27 mouse cellular contexts compared by ENCODE assay signal in the genomic region with DNA sequence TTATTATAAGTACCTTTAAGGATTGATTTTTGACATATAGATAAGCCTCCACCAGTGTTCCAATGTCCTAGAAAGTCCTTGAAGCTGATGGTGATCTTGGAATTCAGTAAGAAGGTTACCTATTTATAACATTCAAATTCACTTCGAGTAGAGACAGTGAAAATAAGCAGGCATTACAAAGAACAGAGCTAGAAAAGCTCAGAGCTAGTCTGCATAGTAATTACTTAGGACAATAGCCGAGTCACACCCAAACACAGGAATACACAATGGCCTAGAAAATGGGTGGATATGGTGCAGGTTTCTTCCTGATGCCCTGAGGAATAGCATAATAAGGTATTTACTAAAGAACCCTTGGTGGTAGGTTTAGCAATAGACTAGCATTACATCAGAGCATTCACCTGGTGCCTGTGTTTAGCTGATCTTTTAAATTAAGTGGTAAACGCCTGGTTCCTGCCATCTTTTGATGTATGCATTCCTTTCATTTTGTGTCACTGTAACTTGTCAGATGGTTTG.
"Had no signal": no experiment of that assay in that cellular context is flagged by ENCODE, and none has a peak within 500 bp of the region (broad histone marks: within the 10 kb centered on the region; RNA-seq: fewer than 3 reads in every experiment).

No protein-coding gene starts in this region.

- DNase-seq: gastrocnemius, postnatal 14 days; gastrocnemius, postnatal 36 days; heart, adult 11 months; heart, adult 2 months; heart, postnatal 14 days; heart, postnatal 36 days; kidney, adult 11 months; kidney, adult 2 months; kidney, adult 9 months; kidney, postnatal 14 days; kidney, postnatal 36 days; layer of hippocampus, adult 9-11 months; layer of hippocampus, postnatal 36 days; liver; liver, embryonic 13.5 days had no signal

- H3K9ac ChIP-seq: heart, embryonic 13.5 days; heart, embryonic 15.5 days; hindbrain, embryonic 13.5 days; hindbrain, embryonic 15.5 days; kidney, embryonic 15.5 days; limb, embryonic 12.5 days; liver, embryonic 13.5 days had no signal

- H3K4me3 ChIP-seq: heart, adult 2 months; heart, embryonic 13.5 days; heart, embryonic 15.5 days; hindbrain, embryonic 13.5 days; hindbrain, embryonic 15.5 days; kidney, embryonic 15.5 days; limb, embryonic 10.5 days; limb, embryonic 12.5 days; liver, embryonic 13.5 days had no signal

- H3K27me3 ChIP-seq: heart, embryonic 13.5 days; heart, embryonic 15.5 days; hindbrain, embryonic 13.5 days; hindbrain, embryonic 15.5 days; kidney, embryonic 15.5 days; limb, embryonic 12.5 days; liver, embryonic 13.5 days had no signal

- H3K4me2 ChIP-seq: heart, embryonic 11.5 days; heart, embryonic 13.5 days; heart, embryonic 15.5 days; hindbrain, embryonic 13.5 days; hindbrain, embryonic 15.5 days; kidney, embryonic 15.5 days; limb, embryonic 12.5 days; liver, embryonic 11.5 days; liver, embryonic 13.5 days had no signal

- ATAC-seq: hindbrain, postnatal 0 days; intestine, embryonic 16.5 days had no signal

- H3K4me1 ChIP-seq: heart, embryonic 13.5 days; heart, embryonic 15.5 days; hindbrain, embryonic 13.5 days; hindbrain, embryonic 15.5 days; kidney, embryonic 15.5 days; limb, embryonic 10.5 days; limb, embryonic 12.5 days; liver, embryonic 13.5 days had no signal

- H3K36me3 ChIP-seq: heart, embryonic 13.5 days; heart, embryonic 15.5 days; hindbrain, embryonic 13.5 days; hindbrain, embryonic 15.5 days; kidney, embryonic 15.5 days; limb, embryonic 10.5 days; limb, embryonic 12.5 days; liver, embryonic 13.5 days had no signal

- H3K27ac ChIP-seq: heart, adult 2 months; heart, embryonic 13.5 days; heart, embryonic 15.5 days; hindbrain, embryonic 13.5 days; hindbrain, embryonic 15.5 days; hindbrain, postnatal 0 days; kidney, embryonic 15.5 days; kidney, postnatal 0 days; limb, embryonic 10.5 days; limb, embryonic 12.5 days; liver, embryonic 13.5 days had no signal

- H3K9me3 ChIP-seq: heart, embryonic 13.5 days; heart, embryonic 15.5 days; hindbrain, embryonic 13.5 days; hindbrain, embryonic 15.5 days; kidney, embryonic 15.5 days; limb, embryonic 10.5 days; limb, embryonic 12.5 days; liver, embryonic 13.5 days had no signal
